Mouse (Mus musculus) spleen, postnatal 36 days (tissue): ENCODE data around the gene P2rx6.

Experiments
- DNase-seq, 2 experiments: peaks; one replicate each; pipeline ENCODE4 v3.0.0; 2022; ENCODE audit warnings: low spot score in 2 of 2, mixed read lengths in 1 of 2

Gene P2rx6

GRCm38 (mm10) chr16:17626269-17626555 is 64.5 kb downstream of the P2rx6 start:
- DNase-seq: no peak
